Mouse (Mus musculus): ENCODE results near the gene Anks1. TPM values are rescaled to one million over a fixed set of nuclear protein-coding genes. Genes with fewer than 3 reads are reported as not detected.

Gene Anks1
- polyA plus RNA-seq, 1 experiment from 2014 or later, result 69.0 TPM

DNA sequence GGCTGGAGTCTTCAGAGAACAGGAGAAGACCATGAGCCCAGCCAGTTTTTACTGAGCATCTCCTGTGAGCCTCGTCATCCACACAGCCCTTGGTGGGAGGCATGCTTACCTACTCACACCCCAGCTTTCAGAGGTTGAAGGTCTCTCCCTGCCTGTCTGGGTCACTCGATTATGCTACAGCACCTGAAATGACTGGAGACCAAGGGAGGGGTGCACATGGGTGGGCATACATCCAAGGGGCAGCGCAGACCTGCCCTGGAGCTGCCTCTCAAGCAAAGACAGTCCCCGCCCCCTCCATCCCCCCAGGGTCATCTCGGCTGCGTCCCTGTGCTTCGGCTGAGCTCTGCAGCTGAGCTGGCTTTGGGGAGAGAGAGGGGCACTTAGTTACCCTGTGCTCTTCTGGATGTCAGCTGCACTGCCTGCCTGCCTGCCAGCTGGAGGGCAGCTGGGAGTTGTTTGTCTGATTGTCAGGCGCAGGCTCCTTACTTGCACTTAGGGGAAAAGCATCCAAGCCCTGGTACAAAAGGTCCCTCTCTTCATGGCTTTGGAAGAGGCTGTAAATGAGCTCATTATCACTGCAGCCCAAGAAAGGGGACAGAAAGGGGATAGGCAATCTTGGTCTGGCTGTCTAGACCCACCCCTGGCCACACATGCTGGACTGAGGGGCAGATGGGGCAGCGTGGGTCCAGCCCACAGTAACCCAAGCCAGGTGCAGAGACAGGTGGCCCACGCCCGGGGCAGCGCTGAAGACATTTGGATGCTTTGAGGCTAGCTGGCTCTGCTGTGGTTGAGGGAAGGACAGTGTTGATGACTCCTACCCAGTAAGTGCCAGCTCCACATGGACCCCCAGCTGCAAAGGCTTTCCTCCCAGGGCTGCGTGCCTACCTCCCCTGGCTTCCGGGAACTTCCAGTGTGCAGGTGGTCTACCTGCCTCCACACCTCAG, 128.0 kb downstream of the Anks1 start:
- Histone ChIP-seq H3K4me1 (replicated peaks; ENCODE audit: control insufficient read depth, insufficient read depth, low read length) (peaks cover 54% of the 10 kb centered on the region), H3K9me3 (ENCODE audit: control insufficient read depth, low read length) (no peaks in the 10 kb centered on the region), H3K9ac (peak overlapping the region; percentile 6; the same call in 1 of the 2 replicates), H3K4me3 (replicated peaks; ENCODE audit: low read length) (no peak overlapping the region), H3K27me3 (ENCODE audit: control insufficient read depth, insufficient read depth, low read length) (no peaks in the 10 kb centered on the region), H3K27ac (peak overlapping the region; percentile 71), H3K4me2 (replicated peaks) (no peak overlapping the region), H3K36me3 (replicated peaks; ENCODE audit: control insufficient read depth, insufficient read depth) (peaks cover 7% of the 10 kb centered on the region; the same call in 1 of the 2 replicates)
- ATAC-seq (ENCODE audit: low FRiP score), result peak; percentile 35
- 41% methylated on average over 14 of the region's 14 CpGs for WGBS
- no peak for DNase-seq (ENCODE audit: low spot score)

DNA sequence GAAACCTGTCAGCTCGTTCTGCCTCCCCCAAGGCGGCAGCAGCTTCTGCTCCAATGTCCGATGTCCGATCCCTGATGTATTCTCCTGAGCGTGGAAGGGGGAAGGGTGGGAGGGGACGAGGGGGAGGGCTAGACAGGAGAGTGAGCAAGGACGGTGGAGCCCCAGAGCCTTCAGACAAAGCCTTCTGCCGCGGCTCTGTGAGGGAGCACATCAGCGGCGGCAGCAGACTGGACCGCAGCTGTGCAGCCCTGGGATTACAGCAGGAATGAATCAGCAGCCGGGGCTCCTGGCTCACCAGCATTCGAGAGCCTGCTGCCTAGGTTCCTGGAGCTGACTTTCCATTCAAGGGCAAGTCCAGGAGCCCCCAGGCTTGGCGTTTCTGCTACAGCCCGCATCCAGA, 131.5 kb downstream of the Anks1 start:
- Histone ChIP-seq H3K9me3 (ENCODE audit: control insufficient read depth, low read length) (no peaks in the 10 kb centered on the region), H3K9ac (peak overlapping the region; percentile 72)
- 15% methylated on average over 16 of the region's 16 CpGs for WGBS

DNA sequence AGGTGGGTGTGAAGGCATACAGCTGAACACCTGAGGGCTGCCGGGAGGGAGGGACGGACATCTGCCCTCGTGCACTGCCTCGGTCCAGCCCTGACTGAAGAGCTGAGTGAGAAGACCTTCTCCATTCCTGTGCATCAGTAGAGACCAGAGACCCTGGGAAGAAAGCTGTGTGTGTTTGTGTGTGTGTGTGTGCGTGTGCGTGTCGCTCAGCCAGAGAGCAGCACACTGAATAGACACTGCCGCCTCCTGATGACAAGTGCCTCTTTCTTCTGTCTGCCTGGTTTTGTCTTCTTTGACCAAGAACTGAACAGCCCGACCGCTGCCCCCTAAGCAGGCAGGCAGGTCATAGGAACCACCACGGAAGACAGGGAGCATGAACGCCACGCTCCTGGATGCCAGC, 132.2 kb downstream of the Anks1 start:
- H3K27me3 ChIP-seq (ENCODE audit: control insufficient read depth, insufficient read depth, low read length), result no peaks in the 10 kb centered on the region
- no peaks in the 10 kb centered on the region for H3K9me3 ChIP-seq (ENCODE audit: control insufficient read depth, low read length)
- peaks cover 52% of the 10 kb centered on the region for H3K4me1 ChIP-seq (replicated peaks; ENCODE audit: control insufficient read depth, insufficient read depth, low read length)
- H3K4me2 ChIP-seq (replicated peaks), result peak overlapping the region; percentile 54
- WGBS, result 36% methylated on average over 13 of the region's 13 CpGs
- H3K4me3 ChIP-seq (replicated peaks; ENCODE audit: low read length), result peak overlapping the region; percentile 37
- DNase-seq (ENCODE audit: low spot score), result no peak
- peak overlapping the region; percentile 72 for H3K9ac ChIP-seq
- H3K36me3 ChIP-seq (replicated peaks; ENCODE audit: control insufficient read depth, insufficient read depth), result peaks cover 25% of the 10 kb centered on the region; the same call in 1 of the 2 replicates
- H3K27ac ChIP-seq, result peak overlapping the region; percentile 81
- ATAC-seq (ENCODE audit: low FRiP score), result no peak

More for the DNA sequence above, 131.5 kb downstream of the Anks1 start:
- Histone ChIP-seq H3K36me3 (replicated peaks; ENCODE audit: control insufficient read depth, insufficient read depth) (peaks cover 19% of the 10 kb centered on the region; the same call in 1 of the 2 replicates), H3K27me3 (ENCODE audit: control insufficient read depth, insufficient read depth, low read length) (no peaks in the 10 kb centered on the region), H3K4me1 (replicated peaks; ENCODE audit: control insufficient read depth, insufficient read depth, low read length) (peaks cover 52% of the 10 kb centered on the region), H3K27ac (peak overlapping the region; percentile 81), H3K4me2 (replicated peaks) (peak overlapping the region; percentile 54), H3K4me3 (replicated peaks; ENCODE audit: low read length) (peak overlapping the region; percentile 37)
- ATAC-seq (ENCODE audit: low FRiP score) (peak; percentile 55; the same call in 1 of the 2 replicates), DNase-seq (ENCODE audit: low spot score) (peak; percentile 60)

DNA sequence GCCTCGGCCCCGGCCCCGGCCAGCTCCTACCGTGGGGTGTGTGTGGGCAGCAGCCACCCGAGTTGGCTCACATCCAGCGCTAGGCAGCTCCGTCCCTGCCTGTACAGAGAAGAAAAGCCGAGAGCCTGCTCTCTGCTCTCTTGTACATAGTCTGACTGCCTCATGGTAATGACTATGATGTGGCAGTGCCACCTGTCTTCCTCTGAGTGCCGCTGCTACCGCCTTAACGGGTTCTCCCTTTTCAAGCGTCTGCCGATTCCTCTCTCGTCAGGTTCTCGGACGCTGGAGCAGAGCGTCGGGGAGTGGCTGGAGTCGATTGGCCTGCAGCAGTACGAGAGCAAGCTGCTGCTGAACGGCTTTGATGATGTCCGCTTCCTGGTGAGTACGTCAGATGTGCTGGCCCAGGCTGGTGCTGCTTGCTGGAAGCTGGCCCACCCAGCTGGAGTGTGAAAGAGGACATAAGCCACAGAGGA, 133.2 kb downstream of the Anks1 start:
- H3K9ac ChIP-seq, result peak overlapping the region; percentile 72
- peak; percentile 62 for DNase-seq (ENCODE audit: low spot score)
- H3K36me3 ChIP-seq (replicated peaks; ENCODE audit: control insufficient read depth, insufficient read depth), result peaks cover 31% of the 10 kb centered on the region; the same call in 1 of the 2 replicates
- no peaks in the 10 kb centered on the region for H3K9me3 ChIP-seq (ENCODE audit: control insufficient read depth, low read length)
- peak overlapping the region; percentile 81 for H3K27ac ChIP-seq
- H3K4me3 ChIP-seq (replicated peaks; ENCODE audit: low read length), result peak overlapping the region; percentile 37
- no peaks in the 10 kb centered on the region for H3K27me3 ChIP-seq (ENCODE audit: control insufficient read depth, insufficient read depth, low read length)
- WGBS, result 16% methylated on average over 23 of the region's 23 CpGs
- H3K4me1 ChIP-seq (replicated peaks; ENCODE audit: control insufficient read depth, insufficient read depth, low read length), result peaks cover 45% of the 10 kb centered on the region
- peak; percentile 75 for ATAC-seq (ENCODE audit: low FRiP score)
- H3K4me2 ChIP-seq (replicated peaks), result peak overlapping the region; percentile 54

DNA sequence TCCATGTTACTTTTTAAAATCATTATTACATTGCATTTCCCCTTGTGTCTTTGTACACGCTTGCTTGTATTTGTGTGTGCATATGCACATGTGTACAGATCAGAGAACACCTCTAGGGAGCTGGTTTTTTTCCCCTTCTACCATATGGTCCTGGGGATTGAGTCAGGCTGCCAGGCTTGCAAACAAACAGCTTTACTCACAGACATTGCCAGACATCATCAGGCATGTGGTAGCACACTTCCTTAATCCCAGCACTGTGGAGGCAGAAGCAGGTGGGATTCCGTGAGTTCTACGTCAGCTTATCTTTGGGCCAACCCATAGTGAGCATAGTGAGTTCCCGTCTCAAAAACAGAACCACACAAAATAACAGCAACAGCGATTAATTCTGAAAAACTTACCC, 137.9 kb downstream of the Anks1 start:
- H3K27ac ChIP-seq, result no peak overlapping the region
- no peaks in the 10 kb centered on the region for H3K27me3 ChIP-seq (ENCODE audit: control insufficient read depth, insufficient read depth, low read length)
- H3K36me3 ChIP-seq (replicated peaks; ENCODE audit: control insufficient read depth, insufficient read depth), result peaks cover 44% of the 10 kb centered on the region
- H3K4me3 ChIP-seq (replicated peaks; ENCODE audit: low read length), result no peak overlapping the region
- H3K4me2 ChIP-seq (replicated peaks), result no peak overlapping the region
- no peaks in the 10 kb centered on the region for H3K9me3 ChIP-seq (ENCODE audit: control insufficient read depth, low read length)
- DNase-seq (ENCODE audit: low spot score) (no peak), ATAC-seq (ENCODE audit: low FRiP score) (no peak)
- H3K9ac ChIP-seq, result no peak overlapping the region
- peaks cover 17% of the 10 kb centered on the region for H3K4me1 ChIP-seq (replicated peaks; ENCODE audit: control insufficient read depth, insufficient read depth, low read length)
- 89% methylated on average over 5 of the region's 5 CpGs for WGBS

DNA sequence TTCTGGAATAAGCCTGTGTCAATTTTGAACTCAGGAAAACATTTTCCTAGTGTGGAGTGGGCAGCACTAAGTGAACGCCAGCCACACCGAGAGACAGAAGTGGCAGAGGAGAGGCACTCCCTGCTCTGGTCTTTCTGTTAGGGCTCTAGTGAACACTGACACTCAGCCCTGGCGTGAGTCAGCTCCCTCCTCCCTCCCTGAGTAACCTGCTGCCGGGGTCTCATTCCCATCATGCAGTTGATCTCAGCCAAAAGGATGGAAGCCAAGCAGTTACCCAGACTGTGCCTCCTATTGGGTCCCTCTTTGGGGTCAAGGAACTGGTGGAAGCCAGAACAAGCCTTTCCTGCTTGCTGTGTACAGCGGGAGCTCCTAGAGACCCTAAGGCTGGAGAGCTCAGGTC, 138.4 kb downstream of the Anks1 start:
- 78% methylated on average over 5 of the region's 5 CpGs for WGBS
- Histone ChIP-seq H3K4me2 (replicated peaks) (no peak overlapping the region), H3K36me3 (replicated peaks; ENCODE audit: control insufficient read depth, insufficient read depth) (peaks cover 49% of the 10 kb centered on the region), H3K9me3 (ENCODE audit: control insufficient read depth, low read length) (no peaks in the 10 kb centered on the region), H3K9ac (no peak overlapping the region), H3K27ac (no peak overlapping the region), H3K27me3 (ENCODE audit: control insufficient read depth, insufficient read depth, low read length) (no peaks in the 10 kb centered on the region), H3K4me1 (replicated peaks; ENCODE audit: control insufficient read depth, insufficient read depth, low read length) (peaks cover 12% of the 10 kb centered on the region), H3K4me3 (replicated peaks; ENCODE audit: low read length) (no peak overlapping the region)
- DNase-seq (ENCODE audit: low spot score) (no peak), ATAC-seq (ENCODE audit: low FRiP score) (no peak)

DNA sequence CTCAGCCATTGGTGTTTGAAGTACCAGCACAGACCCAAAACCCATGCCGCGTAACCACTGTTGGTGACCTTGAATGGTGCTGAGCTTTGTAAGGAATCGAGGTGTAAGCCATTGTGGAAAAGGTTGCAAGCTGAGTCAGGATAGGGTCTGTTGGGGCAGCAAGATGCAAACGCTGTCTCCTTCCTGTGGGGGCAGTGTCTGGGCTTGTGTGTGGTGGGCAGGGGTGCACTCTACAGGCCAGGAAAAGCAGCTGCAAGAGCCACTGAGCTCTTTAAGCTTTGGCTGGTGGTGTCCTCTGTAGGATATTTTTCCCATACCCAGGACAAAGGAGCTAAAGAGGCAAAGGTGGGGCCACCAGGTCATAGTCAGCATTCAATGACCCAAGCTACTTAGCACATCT, 139.3 kb downstream of the Anks1 start:
- no peak overlapping the region for H3K4me3 ChIP-seq (replicated peaks; ENCODE audit: low read length)
- no peaks in the 10 kb centered on the region for H3K27me3 ChIP-seq (ENCODE audit: control insufficient read depth, insufficient read depth, low read length)
- 52% methylated on average over 4 of the region's 4 CpGs for WGBS
- DNase-seq (ENCODE audit: low spot score) (peak; percentile 67), ATAC-seq (ENCODE audit: low FRiP score) (peak; percentile 69; the same call in 1 of the 2 replicates)
- peaks cover 57% of the 10 kb centered on the region for H3K36me3 ChIP-seq (replicated peaks; ENCODE audit: control insufficient read depth, insufficient read depth)
- H3K4me2 ChIP-seq (replicated peaks), result no peak overlapping the region
- no peaks in the 10 kb centered on the region for H3K9me3 ChIP-seq (ENCODE audit: control insufficient read depth, low read length)
- H3K27ac ChIP-seq, result no peak overlapping the region
- H3K4me1 ChIP-seq (replicated peaks; ENCODE audit: control insufficient read depth, insufficient read depth, low read length), result peaks cover 3% of the 10 kb centered on the region; the same call in 1 of the 2 replicates
- no peak overlapping the region for H3K9ac ChIP-seq

DNA sequence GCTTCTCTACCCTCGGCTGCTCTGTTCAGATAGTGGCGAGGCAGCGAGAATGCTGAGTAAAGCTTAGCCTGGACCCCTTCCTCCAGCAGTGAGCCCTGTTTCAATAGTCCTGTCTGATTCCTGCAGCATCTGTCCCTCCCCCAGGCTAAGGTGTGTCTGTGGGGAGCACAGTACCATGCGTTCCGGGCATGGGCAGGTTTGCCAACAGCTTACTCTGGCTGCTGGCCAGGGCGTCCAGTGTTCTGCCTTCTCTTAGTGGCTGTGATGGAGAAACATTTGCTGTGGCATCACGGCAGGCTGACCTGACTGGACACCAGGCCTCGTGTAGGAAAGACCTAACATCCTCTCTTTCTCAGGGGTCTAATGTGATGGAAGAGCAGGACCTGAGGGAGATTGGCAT, 141.1 kb downstream of the Anks1 start:
- no peak for DNase-seq (ENCODE audit: low spot score)
- H3K27ac ChIP-seq, result no peak overlapping the region
- no peaks in the 10 kb centered on the region for H3K27me3 ChIP-seq (ENCODE audit: control insufficient read depth, insufficient read depth, low read length)
- H3K4me3 ChIP-seq (replicated peaks; ENCODE audit: low read length), result no peak overlapping the region
- no peaks in the 10 kb centered on the region for H3K9me3 ChIP-seq (ENCODE audit: control insufficient read depth, low read length)
- no peak for ATAC-seq (ENCODE audit: low FRiP score)
- H3K4me2 ChIP-seq (replicated peaks), result no peak overlapping the region
- H3K9ac ChIP-seq, result no peak overlapping the region
- H3K4me1 ChIP-seq (replicated peaks; ENCODE audit: control insufficient read depth, insufficient read depth, low read length), result no peaks in the 10 kb centered on the region
- WGBS, result 86% methylated on average over 8 of the region's 8 CpGs
- peaks cover 65% of the 10 kb centered on the region for H3K36me3 ChIP-seq (replicated peaks; ENCODE audit: control insufficient read depth, insufficient read depth)

DNA sequence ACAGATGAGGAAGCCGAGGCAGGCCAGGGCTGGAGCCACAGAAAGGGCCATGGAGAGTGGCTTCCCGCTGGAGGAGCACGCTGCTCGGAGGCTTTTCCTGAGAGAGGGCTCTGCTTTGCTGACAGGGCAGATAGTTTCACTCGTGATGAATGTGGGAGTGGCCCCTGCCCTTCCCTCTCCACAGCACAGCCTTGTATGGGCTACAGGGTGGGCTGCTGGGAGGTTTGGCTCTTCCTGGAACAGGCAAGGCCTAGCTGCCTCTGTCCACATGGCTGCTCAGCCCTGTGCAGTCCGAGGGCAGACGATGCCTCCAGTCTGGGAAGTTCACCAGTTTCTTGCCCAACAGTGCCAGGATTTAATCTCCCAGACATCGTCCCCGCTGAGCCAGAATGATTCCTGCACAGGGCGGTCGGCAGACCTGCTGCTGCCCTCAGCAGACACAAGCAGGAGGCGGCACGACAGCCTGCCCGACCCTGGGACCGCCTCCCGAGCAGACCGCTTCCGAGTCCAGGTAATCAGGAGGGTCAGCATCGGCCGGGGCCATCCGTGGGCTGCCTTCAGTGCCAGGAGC, 143.3 kb downstream of the Anks1 start:
- ATAC-seq (ENCODE audit: low FRiP score), result no peak
- Histone ChIP-seq H3K27me3 (ENCODE audit: control insufficient read depth, insufficient read depth, low read length) (no peaks in the 10 kb centered on the region), H3K36me3 (replicated peaks; ENCODE audit: control insufficient read depth, insufficient read depth) (peaks cover 65% of the 10 kb centered on the region)

More for the DNA sequence above, 143.3 kb downstream of the Anks1 start:
- H3K4me3 ChIP-seq (replicated peaks; ENCODE audit: low read length), result no peak overlapping the region
- no peak overlapping the region for H3K4me2 ChIP-seq (replicated peaks)
- H3K9ac ChIP-seq, result no peak overlapping the region
- 83% methylated on average over 21 of the region's 21 CpGs for WGBS
- DNase-seq (ENCODE audit: low spot score), result no peak
- H3K4me1 ChIP-seq (replicated peaks; ENCODE audit: control insufficient read depth, insufficient read depth, low read length), result no peaks in the 10 kb centered on the region
- H3K9me3 ChIP-seq (ENCODE audit: control insufficient read depth, low read length), result no peaks in the 10 kb centered on the region
- no peak overlapping the region for H3K27ac ChIP-seq

All from hindbrain, embryonic 14.5 days (tissue).